Mouse (Mus musculus): ENCODE results near the gene Gng4.
"Not testable (repeated sequence)": the region's sequence is repeated elsewhere in the genome, so short reads cannot be mapped to it uniquely, and the experiment has no call there.

The Gng4 gene

DNA sequence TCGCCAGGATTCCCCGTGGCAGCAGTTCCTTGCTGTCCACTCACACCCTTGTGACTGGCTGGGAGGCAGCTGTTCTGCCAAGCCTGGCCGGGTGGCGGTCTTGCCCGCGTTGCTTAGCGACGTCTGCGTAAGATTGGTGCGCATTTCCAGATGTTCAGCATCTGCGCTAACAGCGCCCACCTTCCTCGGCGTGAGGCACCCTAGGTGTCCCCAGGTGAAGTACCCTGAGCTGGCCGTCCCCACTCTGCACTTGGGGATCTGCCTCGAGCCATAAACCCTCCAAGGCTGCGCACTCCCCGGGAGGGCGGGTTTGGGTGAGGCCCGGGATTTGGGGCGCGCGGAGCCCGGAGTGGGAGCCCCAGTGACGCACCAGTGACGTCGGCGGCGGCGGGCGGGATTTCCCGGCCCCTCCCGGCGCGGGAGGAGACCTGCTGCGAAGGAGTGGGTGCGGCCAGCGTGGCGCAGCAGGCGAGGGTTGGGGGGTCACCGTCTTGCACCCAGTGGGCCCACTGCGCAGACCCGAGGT lies at the start of gene Gng4:
Gene Gng4 (plus strand): TSS at position 166 of the 526 bp plus-strand sequence.
- DNase-seq: peak; percentile 33

DNA sequence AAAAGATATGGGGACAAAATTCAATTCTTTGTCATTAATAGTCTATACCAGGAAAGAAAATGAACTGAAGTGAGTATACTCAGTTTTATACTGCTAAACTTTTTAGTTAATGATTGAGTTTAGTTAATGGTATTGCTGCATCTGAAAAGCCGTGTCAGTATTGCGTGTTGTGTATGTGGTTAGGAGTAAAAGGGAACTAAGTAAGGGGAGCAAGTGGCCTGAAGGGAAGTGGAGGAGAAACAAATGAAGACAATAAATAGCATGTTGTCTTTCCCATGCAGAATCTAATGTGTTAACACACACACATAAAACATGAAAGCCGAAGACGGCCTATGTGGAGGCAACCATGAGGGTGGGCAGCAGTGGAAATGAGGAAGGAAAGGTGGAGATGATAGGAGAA lies 44.6 kb upstream of the Gng4 start:
- DNase-seq: no peak

DNA sequence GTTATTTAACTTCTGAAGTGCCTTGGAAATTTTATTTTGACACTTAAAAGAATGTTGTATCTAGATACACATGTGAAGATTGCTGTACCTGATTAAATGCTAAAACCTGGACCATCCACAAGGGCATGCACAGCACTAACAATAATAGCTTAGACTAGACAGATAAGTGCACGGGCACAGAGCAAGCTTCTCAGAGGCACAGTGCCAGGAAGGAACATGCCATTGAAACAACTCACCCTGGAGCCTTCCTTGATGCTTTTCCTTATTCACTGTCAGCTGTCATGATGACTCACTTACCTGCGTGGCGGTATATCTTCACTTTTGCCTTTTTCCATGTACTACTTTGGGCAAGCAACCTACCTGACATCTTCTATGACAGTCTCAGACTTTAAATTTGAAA lies 37.9 kb upstream of the Gng4 start:
- no peak for DNase-seq

GRCm38 (mm10) chr13:13775778-13776494 lies 7.9 kb upstream of the Gng4 start:
- peak; percentile 27 for DNase-seq

DNA sequence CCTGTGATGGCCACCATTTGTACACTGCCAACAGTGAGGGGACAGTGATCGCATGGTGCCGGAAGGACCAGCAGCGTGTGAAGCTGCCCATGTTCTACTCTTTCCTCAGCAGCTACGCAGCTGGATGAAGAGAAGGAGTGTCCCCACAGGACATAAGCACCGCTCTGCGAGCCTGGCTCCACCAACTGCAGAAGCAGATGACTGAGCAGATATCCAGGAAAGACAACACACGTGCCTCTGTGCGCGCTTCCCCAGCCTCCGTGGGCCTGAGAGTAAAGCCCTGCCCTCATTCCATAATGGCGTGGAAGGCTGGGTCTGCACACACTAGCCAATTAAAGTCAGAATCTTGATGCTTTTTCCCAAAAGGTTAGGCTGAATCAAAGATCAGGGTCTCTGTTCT lies 6.8 kb upstream of the Gng4 start:
- no peak for DNase-seq

- DNase-seq: no peak
Measured at GRCm38 (mm10) chr13:13777696-13778095, 6.2 kb upstream of the Gng4 start.

GRCm38 (mm10) chr13:13778837-13779458 lies 4.9 kb upstream of the Gng4 start:
- no peak for DNase-seq

DNA sequence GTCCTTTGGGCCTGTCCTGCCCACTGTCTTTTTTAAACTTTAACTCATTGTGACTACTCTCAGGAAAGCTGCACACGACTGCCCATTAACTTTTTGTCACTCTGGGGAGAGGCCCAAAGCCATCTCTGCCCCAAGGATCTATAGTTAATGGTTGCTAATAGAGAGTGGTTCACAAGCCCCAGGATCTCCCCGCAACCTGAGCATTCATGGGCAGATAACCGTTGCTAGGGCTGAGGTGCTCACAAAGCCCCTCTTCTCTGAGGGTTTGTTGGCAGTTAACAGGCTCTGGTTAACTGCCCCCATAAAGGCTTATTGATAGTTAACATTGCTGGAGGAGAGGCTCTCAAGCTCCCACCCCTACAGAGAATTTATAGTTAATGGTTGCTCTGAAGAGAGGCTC lies 3.6 kb upstream of the Gng4 start:
- no peak for DNase-seq

DNA sequence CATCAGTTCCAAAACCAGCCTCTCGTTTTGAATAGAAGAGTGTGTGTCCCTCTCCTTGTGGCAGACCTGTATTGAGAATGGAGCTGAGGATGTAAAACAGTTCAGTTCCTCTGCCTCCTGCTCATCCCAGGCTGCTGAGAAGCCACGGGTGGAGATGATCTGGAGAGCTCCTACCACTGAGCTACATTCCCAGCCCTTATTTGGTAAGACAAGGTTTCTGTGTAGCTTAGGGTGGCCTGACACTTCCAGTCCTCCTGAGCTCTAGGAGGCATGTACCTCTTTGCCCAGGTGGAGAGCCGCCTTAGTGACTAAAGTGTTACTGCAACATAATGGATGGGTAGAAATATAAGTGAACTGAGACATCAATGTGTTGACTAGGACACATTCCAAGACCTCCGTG lies 2.8 kb upstream of the Gng4 start:
- no peak for DNase-seq

GRCm38 (mm10) chr13:13783296-13783695 lies 563 bp upstream of the Gng4 start:
- DNase-seq: no peak

DNA sequence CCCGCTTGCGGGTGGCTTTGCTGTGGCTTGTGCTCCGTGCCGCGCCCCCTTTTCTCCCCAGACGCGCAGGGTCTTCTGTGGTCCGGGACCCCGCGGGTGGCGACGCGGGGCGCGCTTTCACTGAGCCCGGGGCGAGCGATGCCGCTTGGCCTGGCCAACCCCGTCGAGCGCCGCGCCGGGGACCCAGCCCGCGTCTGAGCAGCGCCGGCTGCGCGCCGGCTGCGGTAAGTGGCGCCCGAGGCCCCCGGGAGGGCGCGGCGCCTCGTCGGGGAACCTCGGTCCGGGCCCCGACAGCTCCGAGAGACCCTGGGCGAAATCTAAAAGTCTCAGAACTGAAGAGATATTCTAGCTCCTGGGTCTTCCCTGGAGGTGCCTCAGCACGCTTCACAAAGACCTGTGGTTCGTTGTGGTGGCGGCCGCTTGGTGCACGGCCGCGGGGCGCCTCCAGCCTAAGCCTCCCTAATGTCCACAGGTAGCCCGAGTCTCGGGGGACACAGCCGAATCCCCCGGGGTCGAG lies 619 bp downstream of the Gng4 start:
- no peak for DNase-seq

DNA sequence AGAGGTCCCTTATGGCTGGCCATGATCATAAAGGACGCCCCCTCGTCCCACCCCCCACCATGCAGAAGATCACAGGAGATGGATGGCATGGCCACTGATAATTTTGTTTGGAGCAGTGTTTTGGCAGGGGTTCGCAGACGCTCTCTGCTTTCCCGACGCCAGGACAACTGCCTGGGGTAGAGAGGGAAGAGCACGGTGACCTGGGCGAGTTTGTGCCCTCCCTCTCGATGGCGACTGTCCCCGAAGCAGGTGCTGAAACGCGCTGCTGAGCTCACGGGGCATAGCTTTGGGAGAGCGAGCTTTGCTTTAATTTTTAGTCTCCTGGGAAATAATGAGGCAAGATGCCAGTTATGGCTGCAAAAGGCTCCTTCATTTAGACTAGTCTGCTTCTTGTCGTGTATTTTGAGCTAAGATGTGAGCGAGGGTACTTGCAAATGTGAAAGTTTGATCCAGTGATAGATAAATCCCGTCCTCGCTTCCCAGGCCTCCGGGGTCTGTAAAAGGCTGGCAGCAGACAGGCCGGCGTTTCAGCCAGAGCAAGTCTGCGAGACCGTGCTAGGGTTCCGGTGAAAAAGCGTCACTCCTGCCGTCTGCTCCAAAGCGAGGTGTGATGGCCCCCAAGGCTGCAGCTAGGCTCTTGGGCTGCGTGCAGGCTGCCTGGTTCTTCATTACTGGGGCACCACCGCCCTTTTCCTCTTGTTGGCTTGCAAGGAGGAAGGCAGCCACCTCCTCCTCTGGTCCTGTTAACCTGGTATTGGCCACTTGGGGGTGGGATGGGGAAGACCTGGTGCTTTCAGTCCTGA lies 1.3 kb downstream of the Gng4 start:
- DNase-seq: no peak

- no peak for DNase-seq
Measured at GRCm38 (mm10) chr13:13786971-13787370, 3.1 kb downstream of the Gng4 start.

- DNase-seq: no peak
Measured at GRCm38 (mm10) chr13:13788070-13788469, 4.2 kb downstream of the Gng4 start.

DNA sequence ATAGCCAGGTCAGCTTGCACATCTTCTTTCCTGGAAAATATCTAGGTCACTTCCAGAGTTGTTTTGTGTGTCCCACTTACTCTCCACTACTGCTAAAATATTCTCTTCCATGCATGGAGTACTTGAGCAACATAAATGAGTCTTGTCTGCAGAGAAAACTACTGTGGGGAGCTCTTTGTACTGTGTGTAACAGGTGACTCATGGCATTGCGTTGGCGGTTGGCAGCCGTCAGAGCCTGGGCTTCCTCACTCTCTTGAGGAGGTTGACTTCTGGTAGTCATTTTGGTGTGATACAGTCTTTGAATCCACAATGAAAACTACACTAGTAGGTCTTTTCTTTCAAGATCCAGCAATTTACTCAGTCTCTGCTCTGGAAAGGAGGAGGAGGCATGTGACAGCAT lies 8.1 kb downstream of the Gng4 start:
- no peak for DNase-seq

GRCm38 (mm10) chr13:13795166-13795832 lies 11.4 kb downstream of the Gng4 start:
- no peak for DNase-seq

- DNase-seq: no peak
Measured at GRCm38 (mm10) chr13:13796082-13796481, 12.2 kb downstream of the Gng4 start.

DNA sequence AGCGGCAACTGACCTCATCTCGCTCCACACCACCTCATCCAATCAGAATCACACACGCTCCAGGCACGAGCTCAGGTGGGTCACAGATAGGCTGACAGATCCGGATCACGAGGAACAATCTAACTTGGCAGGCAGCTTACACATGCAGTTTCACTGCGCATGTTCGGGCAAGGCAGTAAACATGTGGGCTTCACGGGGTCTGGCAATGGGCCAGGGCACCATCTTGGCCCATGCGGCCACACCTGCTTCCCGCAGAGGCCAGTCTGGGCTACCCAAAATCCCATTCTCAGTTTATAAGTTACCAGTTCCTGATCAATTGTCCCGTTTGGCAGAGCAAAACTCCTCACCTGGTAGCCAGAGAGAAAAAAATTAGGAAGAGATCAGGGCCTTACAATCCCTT lies 14.0 kb downstream of the Gng4 start:
- not testable (repeated sequence) for DNase-seq

- no peak for DNase-seq
Measured at GRCm38 (mm10) chr13:13798775-13799174, 14.9 kb downstream of the Gng4 start.

- no peak for DNase-seq
Measured at GRCm38 (mm10) chr13:13808337-13809132, 24.7 kb downstream of the Gng4 start.

DNA sequence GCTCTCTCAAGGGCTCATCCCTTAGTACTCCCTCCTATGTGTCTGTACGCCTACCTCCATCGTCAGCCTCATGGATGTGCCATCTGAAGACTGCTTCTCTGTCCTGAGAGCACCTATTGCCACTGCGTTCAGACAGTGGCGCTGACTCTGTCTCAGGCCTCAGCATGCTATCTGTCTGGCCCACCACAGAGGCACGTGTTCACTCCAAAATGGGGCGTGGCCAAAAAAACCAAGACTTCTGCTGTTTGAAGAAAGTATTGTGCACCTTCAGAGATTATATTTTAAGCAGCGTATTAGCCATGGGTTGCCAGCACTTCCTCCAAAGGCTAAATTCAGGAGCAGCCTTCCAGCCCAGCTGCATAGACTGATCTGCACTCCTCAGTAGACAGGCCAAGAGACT lies 27.0 kb downstream of the Gng4 start:
- DNase-seq: no peak

- no peak for DNase-seq
Measured at GRCm38 (mm10) chr13:13818696-13819095, 34.8 kb downstream of the Gng4 start.

All from liver (tissue).